Mouse (Mus musculus) cerebellum, adult 8-10 months (tissue): ENCODE measurements around the gene Rpl18a.

Source experiments
- DNase-seq: peaks from one replicate; pipeline ENCODE4 v3.0.0; 2022

Gene Rpl18a

GRCm38 (mm10) chr8:70852595-70853231, 44.5 kb downstream of the Rpl18a start:
- no peak for DNase-seq

- no peak for DNase-seq
These were observed 45.4 kb downstream of the Rpl18a start for GRCm38 (mm10) chr8:70851837-70852236.

GRCm38 (mm10) chr8:70850947-70851346, 46.3 kb downstream of the Rpl18a start:
- no peak for DNase-seq

- no peak for DNase-seq
These were observed 46.9 kb downstream of the Rpl18a start for GRCm38 (mm10) chr8:70850132-70850845.

- DNase-seq = no peak
These were observed 47.8 kb downstream of the Rpl18a start for GRCm38 (mm10) chr8:70849333-70849990.

- DNase-seq = no peak
These were observed 50.6 kb downstream of the Rpl18a start for GRCm38 (mm10) chr8:70846371-70847154.

- no peak for DNase-seq
These were observed 52.1 kb downstream of the Rpl18a start for GRCm38 (mm10) chr8:70845108-70845507.
